Mouse (Mus musculus) left cerebral cortex, adult 8-10 months (tissue): ENCODE measurements around the gene En2. TPM values are rescaled to one million over a fixed set of nuclear protein-coding genes. Genes with fewer than 3 reads are reported as not detected.

ENCODE experiments used
- total RNA-seq, 4 experiments: library from RNA; stranded (reverse); gene quantifications; 2 replicates each; pipeline ENCODE4 v1.2.4; 2022

The En2 gene
- total RNA-seq, 4 experiments from 2014 or later = 0.42 to 0.65 (median 0.52) TPM

Other genes starting within 250 kb of the En2 start
- 100 to 1,000 TPM in 3 of 4 experiments, 10 to 100 TPM in 1; 93.1 to 116 (median 115) TPM for gene Insig1, start 94.3 kb upstream of the En2 start, total RNA-seq
- under 1 TPM in 1 of 4 experiments, not detected in 3; 0.17 TPM for gene Cnpy1, start 80.1 kb downstream of the En2 start, total RNA-seq
- 10 to 100 TPM; 60.1 to 69.3 (median 65.6) TPM for gene Rbm33, start 151.4 kb downstream of the En2 start, total RNA-seq